Mouse (Mus musculus): ENCODE data around the gene Stk39.

DNA sequence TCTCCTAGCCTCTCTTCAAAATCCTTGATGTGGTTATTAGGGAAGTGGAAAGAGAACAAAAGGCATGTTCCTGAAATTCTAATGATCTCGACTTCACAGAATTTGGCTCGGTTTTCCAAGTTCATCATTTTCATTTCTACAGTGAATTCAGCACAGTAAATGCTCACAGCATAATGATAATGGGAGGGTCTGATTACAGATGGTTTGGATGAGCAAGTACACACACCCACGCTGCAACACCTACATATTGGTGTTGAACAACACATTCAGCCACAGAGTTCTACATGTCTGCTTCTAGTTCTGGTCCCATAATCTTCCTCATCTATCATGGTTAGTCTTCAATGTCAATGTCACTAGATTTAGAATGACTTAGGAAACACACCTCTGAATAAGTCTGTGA, 190.5 kb downstream of the Stk39 start:
- TF ChIP-seq POLR2A (IDR thresholded peaks at IDR 0.05; ENCODE audit: borderline replicate concordance, extremely low read depth, low read depth, low read length) (no peak), CTCF (IDR thresholded peaks at IDR 0.05; ENCODE audit: insufficient read depth, low read length) (no peak)

Data from lung, adult 2 months (tissue).